Mouse (Mus musculus) kidney, adult 11 months (tissue): Measurements from ENCODE around the gene Zfp414.

Source experiments
- DNase-seq: peaks from one replicate; pipeline ENCODE4 v3.0.0; 2022

The Zfp414 gene

GRCm38 (mm10) chr17:33666813-33667212, 37.9 kb downstream of the Zfp414 start:
- DNase-seq: no peak

- no peak for DNase-seq
Observed at GRCm38 (mm10) chr17:33669681-33670080, 40.8 kb downstream of the Zfp414 start.

- no peak for DNase-seq
Observed at GRCm38 (mm10) chr17:33673837-33674236, 44.9 kb downstream of the Zfp414 start.

- DNase-seq: no peak
Observed at GRCm38 (mm10) chr17:33675452-33675851, 46.6 kb downstream of the Zfp414 start.

- no peak for DNase-seq
Observed at GRCm38 (mm10) chr17:33676086-33676485, 47.2 kb downstream of the Zfp414 start.

GRCm38 (mm10) chr17:33678771-33679170, 49.9 kb downstream of the Zfp414 start:
- no peak for DNase-seq
